Comparison of ENCODE assay signal across 9 mouse cellular contexts in the genomic region with DNA sequence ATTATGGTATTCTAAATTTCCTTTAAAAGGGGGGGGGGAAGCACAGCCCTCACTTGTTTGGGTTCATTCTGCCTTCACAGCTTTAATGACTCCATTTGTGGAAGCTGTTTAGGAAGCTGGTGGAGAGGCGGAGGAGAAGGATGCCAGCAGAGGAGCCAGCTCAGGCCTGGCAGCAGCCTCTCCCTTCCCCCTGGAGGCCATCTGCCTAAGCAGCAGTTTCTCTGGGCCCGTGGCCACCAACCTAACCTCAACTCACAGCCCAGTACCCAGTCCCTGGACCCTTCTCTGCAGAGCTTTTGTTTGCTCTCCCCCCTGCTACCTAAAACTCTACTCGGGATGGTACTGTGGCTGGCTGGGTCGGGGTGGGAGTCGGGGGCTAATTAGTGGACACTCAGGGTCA. TPM values are rescaled to one million over a fixed set of nuclear protein-coding genes. Genes with fewer than 3 reads are reported as not detected.
DNase-seq lines count a peak whose midpoint lies in the region; ATAC-seq and TF ChIP-seq lines count a peak whose summit lies in the region.
"Had no signal": no experiment of that assay in that cellular context is flagged by ENCODE, and none has a peak within 500 bp of the region (broad histone marks: within the 10 kb centered on the region; RNA-seq: fewer than 3 reads in every experiment).

No protein-coding gene starts in this region.

- DNase-seq in kidney, postnatal 14 days, result no peak
- peak; percentile 40 for DNase-seq in ZHBTc4 (ENCODE audit: low read depth, low spot score)
- peak in 1 of 2 experiments; percentile 41 for DNase-seq in left cerebral cortex, adult 2 months (ENCODE audit: extremely low spot score in 1 of 2, low spot score in 2 of 2)
- DNase-seq in retina, embryonic 14.5 days (ENCODE audit: low spot score), result peak; percentile 51
- DNase-seq in thymus, postnatal 36 days, result no peak

- 7% methylated on average over 5 of the region's 5 CpGs for WGBS in kidney, embryonic 14.5 days
- 19% methylated on average over 5 of the region's 5 CpGs for WGBS in forebrain, embryonic 12.5 days

- peaks cover 71% of the 10 kb centered on the region for H3K4me1 ChIP-seq in kidney, embryonic 14.5 days (ENCODE audit: control insufficient read depth, insufficient read depth, low read length)
- peaks cover 62% of the 10 kb centered on the region for H3K4me1 ChIP-seq in forebrain, embryonic 12.5 days

- ATAC-seq in kidney, embryonic 14.5 days (ENCODE audit: low FRiP score, low TSS enrichment), result no peak
- ATAC-seq in forebrain, embryonic 12.5 days (ENCODE audit: low FRiP score), result no peak
- ATAC-seq in granulocyte monocyte progenitor cell, adult 5-6 weeks (replicated peaks; ENCODE audit: poor library complexity, severe bottlenecking), result no peak

- peak overlapping the region; percentile 51; the same call in 1 of the 2 replicates for H3K27ac ChIP-seq in kidney, embryonic 14.5 days (ENCODE audit: low read depth, low read length)
- H3K27ac ChIP-seq in forebrain, embryonic 12.5 days, result 0 out of 2 replicates have a peak overlapping the region, but pooled peaks have one; percentile 5
- peak overlapping the region; percentile 28; the same call in 1 of the 2 replicates for H3K27ac ChIP-seq in left cerebral cortex, adult 2 months

- peak overlapping the region; percentile 81 for H3K4me2 ChIP-seq in kidney, embryonic 14.5 days (replicated peaks; ENCODE audit: low read depth, low read length)
- peak overlapping the region; percentile 87 for H3K4me2 ChIP-seq in forebrain, embryonic 12.5 days

- H3K36me3 ChIP-seq in kidney, embryonic 14.5 days (ENCODE audit: control insufficient read depth, insufficient read depth, low read length), result no peaks in the 10 kb centered on the region
- no peaks in the 10 kb centered on the region for H3K36me3 ChIP-seq in forebrain, embryonic 12.5 days (replicated peaks)

- peak overlapping the region; percentile 36 for H3K4me3 ChIP-seq in kidney, embryonic 14.5 days (ENCODE audit: low read length)
- H3K4me3 ChIP-seq in forebrain, embryonic 12.5 days (replicated peaks), result peak overlapping the region; percentile 42
- peak overlapping the region; percentile 41 for H3K4me3 ChIP-seq in left cerebral cortex, adult 2 months

- peaks cover 24% of the 10 kb centered on the region for H3K27me3 ChIP-seq in kidney, embryonic 14.5 days (ENCODE audit: control insufficient read depth, insufficient read depth, low read length)
- H3K27me3 ChIP-seq in forebrain, embryonic 12.5 days, result peaks cover 73% of the 10 kb centered on the region

- peak; percentile 10 for TF ChIP-seq CTCF in left cerebral cortex, adult 2 months (IDR thresholded peaks at IDR 0.05)

- intact Hi-C loops in left cerebral cortex, adult 2 months (cut with DNase I), result no loop called here

- no peaks in the 10 kb centered on the region for H3K9me3 ChIP-seq in kidney, embryonic 14.5 days (ENCODE audit: control insufficient read depth, low read length)
- H3K9me3 ChIP-seq in forebrain, embryonic 12.5 days, result no peaks in the 10 kb centered on the region

- H3K9ac ChIP-seq in kidney, embryonic 14.5 days (ENCODE audit: low read depth, low read length), result peak overlapping the region; percentile 45; the same call in 1 of the 2 replicates
- H3K9ac ChIP-seq in forebrain, embryonic 12.5 days, result peak overlapping the region; percentile 59; the same call in 1 of the 2 replicates

RNA-seq across cellular contexts. Expression of gene Unc5b, which starts 4.1 kb away (rescaled TPM):
- 7.9 and 10.1 TPM in 2 replicates for polyA plus RNA-seq in kidney, embryonic 14.5 days (2014; fragmentation: Nextera tagmentation; extraction: Ambion mirVana)
- polyA plus RNA-seq in forebrain, embryonic 12.5 days (2016; fragmentation: Nextera tagmentation; extraction: Ambion mirVana), result 3.6 and 4.7 TPM in 2 replicates
- 10 to 100 TPM in 1 of 2 experiments, 1 to 10 TPM in 1; 9.0 to 10.3 TPM for total RNA-seq in left cerebral cortex, adult 2 months (2021)
- total RNA-seq in granulocyte monocyte progenitor cell, adult 5-6 weeks (2014; fragmentation: Nextera tagmentation), result not detected in 2 replicates
- total RNA-seq in granulocyte monocyte progenitor cell, adult 5-6 weeks (2017), result not detected in 2 replicates
- total RNA-seq: MEL had no signal

Comparison
In these comparisons a context has a peak if more than half of its experiments do, and no peak if none do; other contexts are left out.
1. DNase-seq: peak in ZHBTc4 (single experiment) and retina, embryonic 14.5 days (single experiment); none in kidney, postnatal 14 days (single experiment) and thymus, postnatal 36 days (0 of 2).
2. RNA of gene Unc5b, which starts 4.1 kb away (total RNA-seq): 9.0 to 10.3 TPM in left cerebral cortex, adult 2 months; not detected in granulocyte monocyte progenitor cell, adult 5-6 weeks; every median in the first group is over 4 times any median in the second.
3. Peak in every context shown above with its lines, with median percentiles within 50 percentile points of each other: H3K27ac ChIP-seq and H3K4me3 ChIP-seq.